Mouse (Mus musculus) stomach, embryonic 14.5 days (tissue): Measurements from ENCODE around the gene Fkbp7. TPM values are rescaled to one million over a fixed set of nuclear protein-coding genes. Genes with fewer than 3 reads are reported as not detected.

Experiments used
- ATAC-seq: fragments of 200-750 bp; cut with Nextera tagmentation; 2 replicates; pipeline ENCODE4 v1.8.0; 2017; ENCODE audit warnings: low read depth, moderate TSS enrichment; ENCODE audit not compliant: insufficient number of reproducible peaks, insufficient read depth, low FRiP score
- H3K27ac ChIP-seq: fragments of 300-500 bp; sonication (generic); 2 replicates; pipeline ENCODE4 v1.5.1; 2014; ENCODE audit warnings: mild to moderate bottlenecking, low read length, moderate library complexity, mixed read lengths
- H3K27me3 ChIP-seq: fragments of 300-500 bp; sonication (generic); 2 replicates; pipeline ENCODE4 v1.6.1; 2014; ENCODE audit warnings: low read length, control low read depth, mixed read lengths; ENCODE audit not compliant: control insufficient read depth, insufficient read depth
- H3K36me3 ChIP-seq: fragments of 300-500 bp; sonication (generic); 2 replicates; pipeline ENCODE4 v1.6.1; 2014; ENCODE audit warnings: mild to moderate bottlenecking, control low read depth, low read length, moderate library complexity, mixed read lengths; ENCODE audit not compliant: control insufficient read depth, insufficient read depth
- H3K4me1 ChIP-seq: fragments of 300-500 bp; sonication (generic); 2 replicates; pipeline ENCODE4 v1.6.1; 2014; ENCODE audit warnings: low read length, control low read depth, mixed read lengths; ENCODE audit not compliant: control insufficient read depth, insufficient read depth
- H3K4me2 ChIP-seq: fragments of 300-500 bp; sonication (generic); replicated peaks from 2 replicates; pipeline ENCODE4 v1.6.1; 2014; ENCODE audit warnings: low read depth, low read length, control low read depth
- H3K4me3 ChIP-seq: fragments of 300-500 bp; sonication (generic); 2 replicates; pipeline ENCODE4 v1.5.1; 2014; ENCODE audit warnings: low read depth, low read length, control low read depth
- H3K9ac ChIP-seq: fragments of 300-500 bp; sonication (generic); replicated peaks from 2 replicates; pipeline ENCODE4 v1.6.1; 2014; ENCODE audit warnings: low read depth, mild to moderate bottlenecking, control low read depth, low read length, moderate library complexity, mixed read lengths
- H3K9me3 ChIP-seq: fragments of 300-500 bp; sonication (generic); 2 replicates; pipeline ENCODE4 v1.6.1; 2016; ENCODE audit warnings: low read depth, low read length, control low read depth; ENCODE audit not compliant: control insufficient read depth
- WGBS: fragments of 180-500 bp; shearing (Covaris S2); extraction: QIAGEN DNeasy Blood & Tissue Kit; methylation state at CpG from one replicate; pipeline ENCODE4 v1.1.7; 2014; 5-methylcytosine and 5-hydroxymethylcytosine counted together
- polyA plus RNA-seq: library from polyadenylated mRNA; unstranded; fragments of >200 nt; fragmentation: Nextera tagmentation; extraction: Ambion mirVana; gene quantifications from 2 replicates; pipeline ENCODE4 v1.2.1, GENCODE M21; 2014

The Fkbp7 gene
- polyA plus RNA-seq, result 84.8 and 85.5 TPM in 2 replicates

- no peaks in the 10 kb centered on the region for H3K9me3 ChIP-seq
- H3K4me3 ChIP-seq, result peak within 1 kb of the TSS; percentile 50
- H3K4me1 ChIP-seq, result peaks cover 10% of the 10 kb centered on the region
- no peaks in the 10 kb centered on the region for H3K36me3 ChIP-seq
- no peaks in the 10 kb centered on the region for H3K27me3 ChIP-seq
- under 1% methylated on average over 17 of the region's 17 CpGs for WGBS
- peak within 1 kb of the TSS; percentile 88 for H3K27ac ChIP-seq
- peak within 1 kb of the TSS; percentile 69 for H3K4me2 ChIP-seq
- ATAC-seq, result peak; percentile 91
- peak within 1 kb of the TSS; percentile 53 for H3K9ac ChIP-seq
Observed at GRCm38 (mm10) chr2:76672966-76673392, at the start of gene Fkbp7. TSS of gene Fkbp7 (minus strand) at chr2:76673116.

- no peak overlapping the region for H3K27ac ChIP-seq
- no peaks in the 10 kb centered on the region for H3K4me1 ChIP-seq
- no peak for ATAC-seq
- WGBS, result 93% methylated on average over 14 of the region's 14 CpGs
- no peak overlapping the region for H3K4me3 ChIP-seq
- H3K36me3 ChIP-seq, result no peaks in the 10 kb centered on the region
- H3K4me2 ChIP-seq, result no peak overlapping the region
- H3K9ac ChIP-seq, result no peak overlapping the region
- no peaks in the 10 kb centered on the region; the same call in 1 of the 2 replicates for H3K9me3 ChIP-seq
- H3K27me3 ChIP-seq, result no peaks in the 10 kb centered on the region
Observed at GRCm38 (mm10) chr2:76719650-76720049, 46.7 kb upstream of the Fkbp7 start.

- H3K9me3 ChIP-seq, result peaks cover 17% of the 10 kb centered on the region; the same call in 1 of the 2 replicates
- no peak overlapping the region for H3K27ac ChIP-seq
- no peak overlapping the region for H3K4me3 ChIP-seq
- H3K4me1 ChIP-seq, result no peaks in the 10 kb centered on the region
- H3K36me3 ChIP-seq, result no peaks in the 10 kb centered on the region
- no peak overlapping the region for H3K4me2 ChIP-seq
- no peak overlapping the region for H3K9ac ChIP-seq
- H3K27me3 ChIP-seq, result no peaks in the 10 kb centered on the region
- 65% methylated on average over 8 of the region's 8 CpGs for WGBS
- ATAC-seq, result no peak
Observed at GRCm38 (mm10) chr2:76714984-76715383, 42.1 kb upstream of the Fkbp7 start.

- no peak overlapping the region for H3K4me2 ChIP-seq
- H3K27me3 ChIP-seq, result no peaks in the 10 kb centered on the region
- H3K9me3 ChIP-seq, result peaks cover 17% of the 10 kb centered on the region; the same call in 1 of the 2 replicates
- H3K27ac ChIP-seq, result no peak overlapping the region
- no peak overlapping the region for H3K4me3 ChIP-seq
- no peaks in the 10 kb centered on the region for H3K36me3 ChIP-seq
- H3K9ac ChIP-seq, result no peak overlapping the region
- 84% methylated on average over 3 of the region's 3 CpGs for WGBS
- H3K4me1 ChIP-seq, result no peaks in the 10 kb centered on the region
- ATAC-seq, result no peak
Observed at GRCm38 (mm10) chr2:76708512-76708911, 35.6 kb upstream of the Fkbp7 start.

GRCm38 (mm10) chr2:76705655-76706054, 32.7 kb upstream of the Fkbp7 start:
- Histone ChIP-seq H3K4me3 (no peak overlapping the region), H3K27me3 (no peaks in the 10 kb centered on the region), H3K9ac (no peak overlapping the region), H3K9me3 (peaks cover 6% of the 10 kb centered on the region; the same call in 1 of the 2 replicates), H3K4me2 (no peak overlapping the region), H3K27ac (no peak overlapping the region), H3K4me1 (no peaks in the 10 kb centered on the region), H3K36me3 (no peaks in the 10 kb centered on the region)
- WGBS, result 92% methylated on average over 13 of the region's 13 CpGs
- no peak for ATAC-seq

- Histone ChIP-seq H3K4me1 (no peaks in the 10 kb centered on the region), H3K9ac (no peak overlapping the region), H3K27me3 (no peaks in the 10 kb centered on the region), H3K9me3 (no peaks in the 10 kb centered on the region), H3K36me3 (no peaks in the 10 kb centered on the region), H3K4me2 (no peak overlapping the region), H3K27ac (no peak overlapping the region), H3K4me3 (no peak overlapping the region)
- ATAC-seq, result no peak
- WGBS, result 72% methylated on average over 5 of the region's 5 CpGs
Observed at GRCm38 (mm10) chr2:76702751-76703150, 29.8 kb upstream of the Fkbp7 start.

GRCm38 (mm10) chr2:76702188-76702587, 29.3 kb upstream of the Fkbp7 start:
- H3K27ac ChIP-seq, result no peak overlapping the region
- no peak overlapping the region for H3K4me2 ChIP-seq
- no peak overlapping the region for H3K9ac ChIP-seq
- H3K4me3 ChIP-seq, result no peak overlapping the region
- H3K36me3 ChIP-seq, result 0 out of 2 replicates have a peak, but pooled peaks cover 4% of the 10 kb centered on the region
- no peaks in the 10 kb centered on the region for H3K9me3 ChIP-seq
- 88% methylated on average over 3 of the region's 3 CpGs for WGBS
- H3K4me1 ChIP-seq, result no peaks in the 10 kb centered on the region
- no peaks in the 10 kb centered on the region for H3K27me3 ChIP-seq
- ATAC-seq, result no peak

GRCm38 (mm10) chr2:76695290-76695689, 22.4 kb upstream of the Fkbp7 start:
- whole genome bisulfite sequencing, result 79% methylated on average over 6 of the region's 6 CpGs
- no peak overlapping the region for H3K27ac ChIP-seq
- ATAC-seq, result no peak

GRCm38 (mm10) chr2:76693765-76694164, 20.8 kb upstream of the Fkbp7 start:
- no peaks in the 10 kb centered on the region for H3K9me3 ChIP-seq
- no peaks in the 10 kb centered on the region for H3K4me1 ChIP-seq
- H3K27me3 ChIP-seq, result no peaks in the 10 kb centered on the region
- H3K9ac ChIP-seq, result no peak overlapping the region
- H3K36me3 ChIP-seq, result peaks cover 34% of the 10 kb centered on the region
- no peak overlapping the region for H3K4me2 ChIP-seq
- ATAC-seq, result no peak
- no peak overlapping the region for H3K27ac ChIP-seq
- WGBS, result 84% methylated on average over 5 of the region's 5 CpGs
- no peak overlapping the region for H3K4me3 ChIP-seq

More at GRCm38 (mm10) chr2:76695290-76695689, 22.4 kb upstream of the Fkbp7 start:
- H3K9ac ChIP-seq, result no peak overlapping the region
- no peak overlapping the region for H3K4me3 ChIP-seq
- no peaks in the 10 kb centered on the region for H3K27me3 ChIP-seq
- no peaks in the 10 kb centered on the region for H3K9me3 ChIP-seq
- no peak overlapping the region for H3K4me2 ChIP-seq
- peaks cover 34% of the 10 kb centered on the region for H3K36me3 ChIP-seq
- H3K4me1 ChIP-seq, result no peaks in the 10 kb centered on the region
